Mouse (Mus musculus): ENCODE results near the gene Hnrnpf. TPM values are rescaled to one million over a fixed set of nuclear protein-coding genes. Genes with fewer than 3 reads are reported as not detected.

Hnrnpf gene
- total RNA-seq, 2 experiments from 2014 or later: 784 to 1,626 TPM

DNA sequence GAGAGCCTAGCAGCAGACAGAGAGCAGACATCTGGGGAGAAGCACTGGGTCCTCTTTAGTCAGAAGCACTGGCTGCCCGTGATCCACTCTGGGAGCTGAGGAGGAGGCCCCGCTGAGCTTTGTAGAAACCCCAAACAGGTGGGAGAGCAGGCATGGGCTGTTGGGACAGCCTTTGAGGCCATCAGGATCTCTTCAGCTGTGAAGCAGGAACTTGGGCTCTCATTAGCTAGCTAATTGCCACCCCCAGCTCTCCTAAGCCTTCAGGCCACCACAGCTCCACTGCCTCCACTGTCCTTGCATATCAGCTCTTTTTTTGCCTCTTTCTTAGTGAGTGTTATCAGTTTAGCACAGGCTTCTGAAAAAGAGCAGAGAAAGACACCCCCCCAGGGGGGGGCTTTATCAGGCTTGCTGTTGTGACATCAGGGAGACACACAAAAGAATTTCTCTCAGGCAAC is 11.5 kb upstream of the Hnrnpf start:
- ATAC-seq (replicated peaks; ENCODE audit: low FRiP score, low TSS enrichment, poor library complexity, severe bottlenecking): peak; percentile 85

DNA sequence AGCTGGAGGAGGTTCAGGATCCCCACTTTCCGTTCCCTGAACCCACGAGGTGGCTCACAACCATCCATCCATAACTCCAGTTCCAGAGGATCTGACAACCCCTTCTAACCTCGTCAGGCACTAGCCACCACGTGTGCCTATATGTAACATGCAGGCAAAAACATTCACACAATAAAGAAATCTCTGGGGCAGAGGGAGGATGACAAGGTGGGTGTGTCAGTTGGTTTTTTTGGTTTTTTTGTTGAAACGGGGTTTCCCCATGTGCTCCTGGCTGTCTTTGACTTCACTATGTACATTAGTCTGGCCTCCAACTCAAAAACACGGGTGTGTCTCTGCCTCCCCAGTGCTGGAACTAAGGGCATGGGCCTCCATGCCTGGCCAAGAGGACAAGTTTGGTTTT is 9.9 kb upstream of the Hnrnpf start:
- no peak for ATAC-seq (replicated peaks; ENCODE audit: low FRiP score, low TSS enrichment, poor library complexity, severe bottlenecking)

- ATAC-seq (replicated peaks; ENCODE audit: low FRiP score, low TSS enrichment, poor library complexity, severe bottlenecking): peak; percentile 64
Observed at GRCm38 (mm10) chr6:117891369-117892160, 8.6 kb upstream of the Hnrnpf start.

GRCm38 (mm10) chr6:117892386-117892785 is 7.7 kb upstream of the Hnrnpf start:
- no peak for ATAC-seq (replicated peaks; ENCODE audit: low FRiP score, low TSS enrichment, poor library complexity, severe bottlenecking)

GRCm38 (mm10) chr6:117893435-117893834 is 6.7 kb upstream of the Hnrnpf start:
- ATAC-seq (replicated peaks; ENCODE audit: low FRiP score, low TSS enrichment, poor library complexity, severe bottlenecking): no peak

DNA sequence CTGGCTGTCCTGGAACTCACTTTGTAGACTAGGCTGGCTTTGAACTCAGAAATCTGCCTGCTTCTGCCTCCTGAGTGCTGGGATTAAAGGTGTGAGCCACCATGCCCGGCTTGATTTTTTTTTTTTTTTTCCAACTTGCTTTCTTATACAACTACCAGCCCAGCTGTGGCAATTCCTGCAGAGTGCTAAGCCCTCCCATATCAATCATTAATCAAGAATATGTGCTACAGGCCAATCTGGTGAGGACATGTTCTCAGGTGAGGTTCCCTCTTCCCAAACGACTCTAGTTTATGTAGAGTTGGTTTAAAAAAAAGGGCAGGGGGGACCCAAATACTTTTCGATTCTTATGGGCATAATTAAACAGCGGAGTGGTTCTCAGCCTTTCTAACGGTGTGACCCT is 2.3 kb upstream of the Hnrnpf start:
- ATAC-seq (replicated peaks; ENCODE audit: low FRiP score, low TSS enrichment, poor library complexity, severe bottlenecking): no peak

GRCm38 (mm10) chr6:117901510-117902402 is 1.6 kb downstream of the Hnrnpf start:
- ATAC-seq (replicated peaks; ENCODE audit: low FRiP score, low TSS enrichment, poor library complexity, severe bottlenecking): peak; percentile 62

GRCm38 (mm10) chr6:117902556-117902955 is 2.4 kb downstream of the Hnrnpf start:
- no peak for ATAC-seq (replicated peaks; ENCODE audit: low FRiP score, low TSS enrichment, poor library complexity, severe bottlenecking)

GRCm38 (mm10) chr6:117903836-117904235 is 3.7 kb downstream of the Hnrnpf start:
- ATAC-seq (replicated peaks; ENCODE audit: low FRiP score, low TSS enrichment, poor library complexity, severe bottlenecking): no peak

GRCm38 (mm10) chr6:117905260-117905930 is 5.3 kb downstream of the Hnrnpf start:
- ATAC-seq (replicated peaks; ENCODE audit: low FRiP score, low TSS enrichment, poor library complexity, severe bottlenecking): no peak

DNA sequence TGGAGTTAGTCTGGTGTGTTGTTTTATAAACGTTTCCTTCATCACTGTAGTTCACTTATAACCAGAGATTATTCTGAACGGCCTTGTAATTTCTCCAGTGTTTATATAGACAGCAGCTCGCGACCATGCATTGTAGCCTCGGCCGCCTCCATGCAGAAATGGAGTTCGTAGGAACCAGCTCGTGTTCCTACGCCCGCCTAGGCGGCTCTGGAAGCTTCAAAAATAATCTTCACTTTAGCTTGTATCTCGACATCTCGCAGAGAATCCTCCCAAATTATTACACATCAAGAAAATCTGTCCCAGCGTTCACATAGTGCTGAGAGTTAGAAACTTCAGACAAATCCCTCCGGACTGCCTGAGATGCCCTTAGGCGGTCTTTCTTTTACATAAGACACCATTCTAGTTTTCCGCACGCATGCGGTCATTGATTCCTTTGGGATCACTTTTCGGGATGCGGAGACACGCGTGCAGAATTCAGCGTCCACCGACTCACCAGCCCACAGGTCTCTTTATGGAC is 5.9 kb downstream of the Hnrnpf start:
- ATAC-seq (replicated peaks; ENCODE audit: low FRiP score, low TSS enrichment, poor library complexity, severe bottlenecking): no peak

DNA sequence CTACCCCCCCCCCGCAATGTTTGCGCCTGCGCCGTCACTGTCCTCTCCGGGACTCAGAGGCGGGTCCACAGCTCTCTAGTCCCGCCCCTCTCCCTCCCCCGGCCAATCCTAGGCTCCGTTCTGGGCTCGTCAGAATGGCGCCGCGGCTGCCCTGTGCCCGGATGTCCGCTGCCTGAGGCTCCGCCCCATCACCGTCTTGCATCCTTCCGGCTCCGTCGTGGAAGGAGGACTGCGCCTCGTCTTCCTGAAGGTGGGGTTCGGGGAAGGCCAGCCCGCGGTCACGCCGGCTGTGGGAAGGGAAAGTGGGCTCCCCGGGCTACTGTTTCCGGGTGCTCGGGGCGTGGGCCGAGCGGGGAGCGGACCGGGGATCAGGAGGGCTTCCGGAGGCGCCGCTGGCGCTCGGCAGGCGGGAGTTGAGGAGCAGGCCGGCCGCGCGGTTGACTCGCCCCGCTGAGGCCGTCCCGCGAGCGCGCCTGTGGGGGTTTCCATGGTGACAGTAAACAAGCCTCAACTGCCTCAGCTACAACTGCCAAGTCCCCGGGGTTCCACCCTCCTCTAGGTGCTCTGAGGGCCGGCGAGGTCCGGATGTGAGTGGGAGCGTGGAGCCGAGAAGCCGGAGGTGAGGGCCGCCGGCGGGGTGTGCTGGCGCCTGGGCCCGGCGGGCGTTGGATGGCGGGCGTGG is 6.6 kb downstream of the Hnrnpf start:
- ATAC-seq (replicated peaks; ENCODE audit: low FRiP score, low TSS enrichment, poor library complexity, severe bottlenecking): peak; percentile 71

- peak; percentile 56 for ATAC-seq (replicated peaks; ENCODE audit: low FRiP score, low TSS enrichment, poor library complexity, severe bottlenecking)
Observed at GRCm38 (mm10) chr6:117907301-117907978, 7.3 kb downstream of the Hnrnpf start.

DNA sequence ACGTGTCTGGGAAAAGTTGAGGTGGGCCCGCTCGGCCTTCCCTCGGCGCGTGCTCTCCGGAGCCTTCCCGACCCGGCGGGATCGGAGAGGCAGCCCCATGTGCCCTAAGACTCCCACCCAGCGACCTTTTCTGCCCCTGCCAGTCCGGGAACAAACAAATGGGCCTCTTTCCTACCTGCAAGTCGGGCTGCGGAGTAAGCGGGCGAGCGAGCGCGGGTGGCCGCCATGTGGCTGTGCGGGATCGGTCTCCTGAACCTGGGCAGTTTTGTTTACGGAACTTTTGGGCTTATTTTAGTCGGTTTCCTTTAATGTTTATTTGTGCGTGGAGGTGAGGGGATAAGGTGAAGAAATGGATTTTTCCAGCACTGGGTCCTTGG is 7.8 kb downstream of the Hnrnpf start:
- peak; percentile 0; the same call in 1 of the 2 replicates for ATAC-seq (replicated peaks; ENCODE audit: low FRiP score, low TSS enrichment, poor library complexity, severe bottlenecking)

- ATAC-seq (replicated peaks; ENCODE audit: low FRiP score, low TSS enrichment, poor library complexity, severe bottlenecking): peak; percentile 31
Observed at GRCm38 (mm10) chr6:117908424-117908900, 8.3 kb downstream of the Hnrnpf start.

- ATAC-seq (replicated peaks; ENCODE audit: low FRiP score, low TSS enrichment, poor library complexity, severe bottlenecking): no peak
Observed at GRCm38 (mm10) chr6:117910120-117910661, 10.1 kb downstream of the Hnrnpf start.

- ATAC-seq (replicated peaks; ENCODE audit: low FRiP score, low TSS enrichment, poor library complexity, severe bottlenecking): no peak
Observed at GRCm38 (mm10) chr6:117914541-117914940, 14.4 kb downstream of the Hnrnpf start.

GRCm38 (mm10) chr6:117916205-117916736 is 16.1 kb downstream of the Hnrnpf start:
- ATAC-seq (replicated peaks; ENCODE audit: low FRiP score, low TSS enrichment, poor library complexity, severe bottlenecking): no peak
